Mouse (Mus musculus) heart, embryonic 15.5 days (tissue): ENCODE results near the gene Osgin1. TPM values are rescaled to one million over a fixed set of nuclear protein-coding genes. Genes with fewer than 3 reads are reported as not detected.

Experiments used
- ATAC-seq: fragments of 200-750 bp; cut with Nextera tagmentation; replicated peaks from 2 replicates; pipeline ENCODE4 v1.8.0; 2017; ENCODE audit warnings: low read depth, moderate TSS enrichment; ENCODE audit not compliant: insufficient number of reproducible peaks, insufficient read depth, low FRiP score
- H3K27ac ChIP-seq: fragments of 300-500 bp; sonication (generic); 2 replicates; pipeline ENCODE4 v1.5.1; 2015; ENCODE audit warnings: mild to moderate bottlenecking, inconsistent platforms
- H3K27me3 ChIP-seq: fragments of 300-500 bp; sonication (generic); 2 replicates; pipeline ENCODE4 v1.6.1; 2015; ENCODE audit warnings: inconsistent platforms
- H3K36me3 ChIP-seq: fragments of 300-500 bp; sonication (generic); 2 replicates; pipeline ENCODE4 v1.6.1; 2015; ENCODE audit warnings: mild to moderate bottlenecking, inconsistent platforms
- H3K4me1 ChIP-seq: fragments of 300-500 bp; sonication (generic); replicated peaks from 2 replicates; pipeline ENCODE4 v1.6.1; 2015; ENCODE audit warnings: inconsistent platforms
- H3K4me2 ChIP-seq: fragments of 300-500 bp; sonication (generic); 2 replicates; pipeline ENCODE4 v1.6.1; 2015; ENCODE audit warnings: inconsistent platforms, mild to moderate bottlenecking, moderate library complexity
- H3K4me3 ChIP-seq: fragments of 300-500 bp; sonication (generic); 2 replicates; pipeline ENCODE4 v1.5.1; 2015; ENCODE audit warnings: mild to moderate bottlenecking, inconsistent platforms
- H3K9ac ChIP-seq: fragments of 300-500 bp; sonication (generic); 2 replicates; pipeline ENCODE4 v1.6.1; 2015; ENCODE audit warnings: mild to moderate bottlenecking, inconsistent platforms
- H3K9me3 ChIP-seq: fragments of 300-500 bp; sonication (generic); replicated peaks from 2 replicates; pipeline ENCODE4 v1.6.1; 2016; ENCODE audit warnings: inconsistent platforms
- WGBS: fragments of 180-500 bp; shearing (Covaris S2); methylation state at CpG from one replicate; pipeline ENCODE4 v1.1.7; 2015; ENCODE audit warnings: mixed read lengths; 5-methylcytosine and 5-hydroxymethylcytosine counted together
- polyA plus RNA-seq: library from polyadenylated mRNA; unstranded; fragments of >200 nt; fragmentation: Nextera tagmentation; extraction: Ambion mirVana; gene quantifications from 2 replicates; pipeline ENCODE4 v1.2.1, GENCODE M21; 2015

The Osgin1 gene
- polyA plus RNA-seq, 1 experiment from 2014 or later, result 0.67 TPM

GRCm38 (mm10) chr8:119434569-119434968 is 645 bp downstream of the Osgin1 start:
- H3K4me1 ChIP-seq, result peaks cover 11% of the 10 kb centered on the region
- H3K9ac ChIP-seq, result no peak overlapping the region
- no peak for ATAC-seq
- H3K4me3 ChIP-seq, result no peak overlapping the region
- no peaks in the 10 kb centered on the region for H3K36me3 ChIP-seq
- no peak overlapping the region for H3K27ac ChIP-seq
- H3K9me3 ChIP-seq, result no peaks in the 10 kb centered on the region
- peaks cover 4% of the 10 kb centered on the region; the same call in 1 of the 2 replicates for H3K27me3 ChIP-seq
- H3K4me2 ChIP-seq, result no peak overlapping the region
- 68% methylated on average over 6 of the region's 6 CpGs for WGBS

- peaks cover 5% of the 10 kb centered on the region; the same call in 1 of the 2 replicates for H3K27me3 ChIP-seq
- WGBS, result 80% methylated on average over 7 of the region's 7 CpGs
- no peaks in the 10 kb centered on the region for H3K36me3 ChIP-seq
- H3K4me1 ChIP-seq, result peaks cover 13% of the 10 kb centered on the region
- H3K9ac ChIP-seq, result no peak overlapping the region
- H3K9me3 ChIP-seq, result no peaks in the 10 kb centered on the region
- H3K4me3 ChIP-seq, result no peak overlapping the region
- H3K27ac ChIP-seq, result no peak overlapping the region
- no peak overlapping the region for H3K4me2 ChIP-seq
- no peak for ATAC-seq
Observed at GRCm38 (mm10) chr8:119435527-119435926, 1.6 kb downstream of the Osgin1 start.

- H3K4me2 ChIP-seq, result no peak overlapping the region
- H3K4me1 ChIP-seq, result peaks cover 22% of the 10 kb centered on the region
- no peak for ATAC-seq
- no peak overlapping the region for H3K4me3 ChIP-seq
- H3K27ac ChIP-seq, result no peak overlapping the region; the same call in 1 of the 2 replicates
- H3K36me3 ChIP-seq, result no peaks in the 10 kb centered on the region
- peaks cover 7% of the 10 kb centered on the region; the same call in 1 of the 2 replicates for H3K27me3 ChIP-seq
- H3K9ac ChIP-seq, result no peak overlapping the region
- H3K9me3 ChIP-seq, result no peaks in the 10 kb centered on the region
- 81% methylated on average over 10 of the region's 10 CpGs for WGBS
Observed at GRCm38 (mm10) chr8:119436331-119436730, 2.4 kb downstream of the Osgin1 start.

DNA sequence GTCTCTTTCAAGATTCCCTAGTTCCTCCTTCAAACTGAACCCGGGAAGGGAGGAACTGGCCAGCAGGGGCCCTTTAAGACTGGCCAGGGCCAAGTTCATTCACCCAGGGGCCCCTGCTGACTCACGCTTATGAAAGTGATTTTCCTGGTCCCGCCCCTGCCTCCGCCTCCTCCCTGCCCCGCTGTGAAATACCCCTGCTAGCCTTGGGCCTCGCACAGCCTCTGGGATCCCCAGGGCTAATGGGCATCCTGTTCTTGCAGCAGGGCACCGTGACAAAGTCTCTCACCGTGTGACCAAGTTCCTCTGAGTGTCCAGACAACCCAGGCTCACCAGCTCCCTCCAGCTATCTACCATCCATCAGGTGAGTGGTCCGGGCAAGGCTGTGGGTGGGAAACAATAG is 3.0 kb downstream of the Osgin1 start:
- Histone ChIP-seq H3K27me3 (peaks cover 10% of the 10 kb centered on the region; the same call in 1 of the 2 replicates), H3K4me3 (0 out of 2 replicates have a peak overlapping the region, but pooled peaks have one; percentile 11), H3K9me3 (no peaks in the 10 kb centered on the region), H3K4me2 (peak overlapping the region; percentile 12; the same call in 1 of the 2 replicates), H3K27ac (no peak overlapping the region; the same call in 1 of the 2 replicates), H3K9ac (no peak overlapping the region), H3K4me1 (peaks cover 22% of the 10 kb centered on the region), H3K36me3 (no peaks in the 10 kb centered on the region)
- WGBS, result 16% methylated on average over 9 of the region's 9 CpGs
- 0 out of 2 replicates have a peak, but pooled peaks have one; percentile 3 for ATAC-seq

GRCm38 (mm10) chr8:119437506-119437905 is 3.6 kb downstream of the Osgin1 start:
- WGBS, result 70% methylated on average over 11 of the region's 11 CpGs
- Histone ChIP-seq H3K4me1 (peaks cover 22% of the 10 kb centered on the region), H3K4me2 (peak overlapping the region; percentile 12; the same call in 1 of the 2 replicates), H3K4me3 (peak overlapping the region; percentile 11; the same call in 1 of the 2 replicates), H3K27me3 (peaks cover 12% of the 10 kb centered on the region; the same call in 1 of the 2 replicates), H3K36me3 (no peaks in the 10 kb centered on the region), H3K27ac (no peak overlapping the region), H3K9ac (no peak overlapping the region), H3K9me3 (no peaks in the 10 kb centered on the region)
- no peak for ATAC-seq

GRCm38 (mm10) chr8:119438876-119439275 is 5.0 kb downstream of the Osgin1 start:
- peaks cover 22% of the 10 kb centered on the region for H3K4me1 ChIP-seq
- no peak for ATAC-seq
- no peaks in the 10 kb centered on the region for H3K9me3 ChIP-seq
- H3K36me3 ChIP-seq, result no peaks in the 10 kb centered on the region
- no peak overlapping the region for H3K9ac ChIP-seq
- no peak overlapping the region for H3K4me2 ChIP-seq
- peaks cover 12% of the 10 kb centered on the region; the same call in 1 of the 2 replicates for H3K27me3 ChIP-seq
- WGBS, result 83% methylated on average over 6 of the region's 6 CpGs
- H3K4me3 ChIP-seq, result no peak overlapping the region
- H3K27ac ChIP-seq, result no peak overlapping the region

- ATAC-seq, result no peak
- Histone ChIP-seq H3K9me3 (no peaks in the 10 kb centered on the region), H3K9ac (no peak overlapping the region), H3K4me1 (peaks cover 22% of the 10 kb centered on the region), H3K27me3 (peaks cover 16% of the 10 kb centered on the region), H3K36me3 (no peaks in the 10 kb centered on the region), H3K4me3 (no peak overlapping the region), H3K4me2 (no peak overlapping the region), H3K27ac (no peak overlapping the region)
- WGBS, result 93% methylated on average over 2 of the region's 2 CpGs
Observed at GRCm38 (mm10) chr8:119439424-119439823, 5.5 kb downstream of the Osgin1 start.

GRCm38 (mm10) chr8:119439893-119440249 is 5.9 kb downstream of the Osgin1 start:
- H3K9me3 ChIP-seq, result no peaks in the 10 kb centered on the region
- H3K4me1 ChIP-seq, result peaks cover 22% of the 10 kb centered on the region
- H3K27ac ChIP-seq, result no peak overlapping the region
- H3K4me2 ChIP-seq, result no peak overlapping the region
- no peak for ATAC-seq
- H3K36me3 ChIP-seq, result no peaks in the 10 kb centered on the region
- no peak overlapping the region for H3K9ac ChIP-seq
- WGBS, result 69% methylated on average over 7 of the region's 7 CpGs
- H3K4me3 ChIP-seq, result no peak overlapping the region
- H3K27me3 ChIP-seq, result peaks cover 20% of the 10 kb centered on the region

GRCm38 (mm10) chr8:119440250-119440951 is 6.5 kb downstream of the Osgin1 start:
- Histone ChIP-seq H3K36me3 (no peaks in the 10 kb centered on the region), H3K4me3 (no peak overlapping the region), H3K9ac (no peak overlapping the region), H3K27ac (peak overlapping the region; percentile 29; the same call in 1 of the 2 replicates), H3K4me1 (peaks cover 22% of the 10 kb centered on the region), H3K27me3 (peaks cover 25% of the 10 kb centered on the region), H3K4me2 (peak overlapping the region; percentile 41), H3K9me3 (no peaks in the 10 kb centered on the region)
- ATAC-seq, result 0 out of 2 replicates have a peak, but pooled peaks have one; percentile 32
- WGBS, result 21% methylated on average over 16 of the region's 16 CpGs

- no peak for ATAC-seq
- Histone ChIP-seq H3K27ac (no peak overlapping the region), H3K4me3 (no peak overlapping the region), H3K4me1 (peaks cover 22% of the 10 kb centered on the region), H3K36me3 (no peaks in the 10 kb centered on the region), H3K27me3 (peaks cover 31% of the 10 kb centered on the region), H3K4me2 (peak overlapping the region; percentile 41), H3K9me3 (no peaks in the 10 kb centered on the region), H3K9ac (no peak overlapping the region)
- WGBS, result 52% methylated on average over 1 of the region's 1 CpGs
Observed at GRCm38 (mm10) chr8:119440952-119441270, 7.0 kb downstream of the Osgin1 start.

- Histone ChIP-seq H3K9me3 (no peaks in the 10 kb centered on the region), H3K27ac (no peak overlapping the region), H3K4me1 (peaks cover 25% of the 10 kb centered on the region), H3K9ac (no peak overlapping the region), H3K36me3 (no peaks in the 10 kb centered on the region), H3K4me3 (no peak overlapping the region), H3K27me3 (peaks cover 41% of the 10 kb centered on the region), H3K4me2 (no peak overlapping the region)
- WGBS, result 59% methylated on average over 5 of the region's 5 CpGs
- ATAC-seq, result no peak
Observed at GRCm38 (mm10) chr8:119442013-119442412, 8.1 kb downstream of the Osgin1 start.

GRCm38 (mm10) chr8:119442970-119443369 is 9.0 kb downstream of the Osgin1 start:
- WGBS, result 93% methylated on average over 8 of the region's 8 CpGs
- no peaks in the 10 kb centered on the region for H3K9me3 ChIP-seq
- no peak overlapping the region for H3K9ac ChIP-seq
- peaks cover 50% of the 10 kb centered on the region for H3K27me3 ChIP-seq
- H3K36me3 ChIP-seq, result no peaks in the 10 kb centered on the region
- H3K4me1 ChIP-seq, result peaks cover 27% of the 10 kb centered on the region
- H3K27ac ChIP-seq, result no peak overlapping the region
- H3K4me3 ChIP-seq, result no peak overlapping the region
- no peak overlapping the region for H3K4me2 ChIP-seq
- no peak for ATAC-seq
